Mouse (Mus musculus) cerebellum, adult 8-10 months (tissue): Measurements from ENCODE around the gene Raver1.

ENCODE experiments used
- DNase-seq: peaks from one replicate; pipeline ENCODE4 v3.0.0; 2022

Raver1 gene

GRCm38 (mm10) chr9:21091707-21092320, at the start of gene Raver1, which contains the start of gene Gm38431:
Gene Raver1 (minus strand): TSS chr9:21092008.
Gene Gm38431 (minus strand): TSS chr9:21091997.
- peak; percentile 97 for DNase-seq

DNA sequence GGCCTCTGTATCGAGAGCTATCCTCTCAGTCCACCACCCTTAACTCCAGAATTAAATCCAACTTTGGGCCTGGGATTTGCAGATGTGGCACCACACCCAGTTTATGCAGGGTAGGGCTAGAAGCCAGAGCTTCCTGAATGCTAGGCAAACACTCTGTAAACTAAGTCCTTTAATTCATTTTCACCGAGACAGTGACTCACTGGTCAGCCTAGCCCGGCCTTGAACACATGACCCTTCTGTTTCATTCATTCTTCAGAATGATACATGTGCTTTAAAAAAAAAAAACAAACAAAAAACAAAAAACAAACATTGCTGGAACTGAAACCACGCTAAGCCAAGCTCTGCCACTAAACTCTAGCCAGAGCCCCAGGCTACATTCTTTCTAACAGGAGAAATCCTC, 46.6 kb upstream of the Raver1 start:
- no peak for DNase-seq

- DNase-seq, result peak; percentile 54
These were observed 45.4 kb upstream of the Raver1 start for GRCm38 (mm10) chr9:21137229-21137628.

DNA sequence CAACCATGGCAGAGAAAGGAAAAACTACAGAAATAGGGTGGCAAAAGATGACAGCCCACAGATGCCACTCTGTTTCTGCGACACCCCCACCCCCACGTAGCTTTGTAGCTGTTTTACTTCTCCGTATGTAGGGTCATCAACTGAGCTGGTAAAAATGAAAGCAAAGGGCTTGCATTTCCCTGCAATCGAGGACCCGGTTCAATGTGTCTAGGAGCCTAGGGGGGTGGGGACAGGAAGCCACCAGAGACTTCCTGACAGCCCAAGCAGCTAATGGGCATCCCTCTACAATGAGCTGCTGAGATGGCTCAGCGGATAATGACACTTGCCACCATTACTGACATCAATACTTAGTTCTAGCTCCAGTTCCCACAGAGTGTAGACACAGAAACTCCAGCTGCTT, 44.6 kb upstream of the Raver1 start:
- DNase-seq, result no peak

GRCm38 (mm10) chr9:21135941-21136381, 44.2 kb upstream of the Raver1 start:
- DNase-seq, result no peak

DNA sequence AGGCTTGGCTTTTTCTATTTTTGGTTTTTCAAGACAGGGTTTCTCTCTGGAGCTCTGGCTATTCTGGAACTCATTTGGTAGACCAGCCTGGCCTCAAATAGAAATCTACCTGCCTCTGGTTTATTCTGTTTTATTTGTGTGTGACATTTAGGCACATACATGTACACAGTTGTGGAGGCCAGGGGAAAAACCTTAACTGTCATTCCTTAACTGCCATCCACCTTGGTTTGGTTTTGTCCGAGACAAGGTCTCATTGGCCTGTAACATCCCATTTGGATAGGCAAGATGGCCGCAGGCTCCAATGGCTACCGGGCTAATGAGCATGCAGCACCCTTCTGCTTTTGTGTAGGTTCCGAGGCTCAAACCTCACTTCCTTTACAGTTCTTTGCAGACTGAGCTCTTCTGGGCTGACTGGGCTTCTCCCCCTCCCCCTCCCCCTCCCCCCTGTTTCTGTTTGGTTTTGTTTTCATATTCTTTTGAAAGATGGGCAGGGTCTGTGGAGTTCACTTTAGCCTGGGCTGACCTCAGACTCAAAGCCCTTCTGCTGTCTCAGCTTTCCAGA, 43.6 kb upstream of the Raver1 start:
- DNase-seq, result no peak

GRCm38 (mm10) chr9:21134595-21135328, 43.0 kb upstream of the Raver1 start:
- DNase-seq, result no peak

DNA sequence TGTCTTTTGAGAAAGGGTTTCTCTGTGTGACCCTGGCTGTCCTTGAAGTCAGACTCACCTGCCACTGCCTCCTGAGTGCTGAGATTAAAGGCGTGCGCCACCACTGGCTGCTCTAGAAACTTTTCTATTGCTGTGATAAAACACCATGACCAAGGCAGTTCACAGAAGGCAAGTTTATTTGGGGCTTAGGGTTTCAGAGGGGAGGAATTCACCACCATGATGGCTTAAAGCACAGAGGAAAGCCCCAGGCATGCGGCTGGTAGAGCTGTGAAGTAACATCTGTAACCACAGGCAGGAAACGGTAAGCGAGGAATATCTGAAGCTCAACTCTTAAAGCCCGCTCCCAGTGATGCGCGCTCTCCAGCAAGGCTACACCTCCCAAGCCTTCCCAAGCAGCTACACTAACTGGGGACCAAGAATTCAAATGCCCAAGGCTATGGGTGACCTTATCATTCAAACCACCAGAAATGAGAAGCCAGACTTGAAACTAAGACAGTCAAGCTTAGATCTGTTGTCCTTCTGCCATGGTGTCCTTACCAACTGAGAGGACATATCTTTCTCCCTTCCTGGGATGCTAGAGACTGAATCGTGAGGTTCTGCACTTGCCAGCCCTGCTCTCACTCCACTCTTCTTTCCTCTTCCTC, 41.4 kb upstream of the Raver1 start:
- DNase-seq, result no peak

- no peak for DNase-seq
These were observed 40.4 kb upstream of the Raver1 start for GRCm38 (mm10) chr9:21132102-21132775.

- peak; percentile 91 for DNase-seq
These were observed 39.5 kb upstream of the Raver1 start, which contains the start of gene Tyk2 for GRCm38 (mm10) chr9:21131059-21131956. Gene Tyk2 (minus strand): TSS chr9:21131243.

- no peak for DNase-seq
These were observed 34.4 kb upstream of the Raver1 start for GRCm38 (mm10) chr9:21126259-21126627.

- no peak for DNase-seq
These were observed 33.9 kb upstream of the Raver1 start for GRCm38 (mm10) chr9:21125502-21126258.

DNA sequence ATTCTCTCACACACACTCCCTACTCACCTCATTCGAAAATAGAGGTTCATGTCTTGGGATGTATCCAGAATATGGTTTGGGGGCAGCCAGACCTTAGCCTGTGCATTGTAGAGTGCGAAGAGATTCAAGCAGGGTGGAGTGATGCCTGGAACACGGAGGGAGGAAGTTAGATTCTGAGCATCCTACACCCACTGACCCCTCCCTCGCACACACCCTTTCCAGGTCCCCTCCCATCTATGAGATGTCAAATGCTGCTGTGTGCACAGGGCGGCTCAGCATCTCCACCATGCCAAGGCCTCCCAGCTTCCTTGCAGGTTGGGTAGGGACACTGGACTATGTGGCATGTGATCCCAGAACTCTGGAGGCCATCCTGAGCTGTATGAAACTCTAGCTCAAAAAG, 33.0 kb upstream of the Raver1 start:
- DNase-seq, result no peak

- DNase-seq, result no peak
These were observed 29.7 kb upstream of the Raver1 start for GRCm38 (mm10) chr9:21121483-21121882.

GRCm38 (mm10) chr9:21117073-21117472, 25.3 kb upstream of the Raver1 start:
- no peak for DNase-seq

- DNase-seq, result no peak
These were observed 23.3 kb upstream of the Raver1 start for GRCm38 (mm10) chr9:21115105-21115504.

GRCm38 (mm10) chr9:21114190-21114589, 22.4 kb upstream of the Raver1 start:
- no peak for DNase-seq

DNA sequence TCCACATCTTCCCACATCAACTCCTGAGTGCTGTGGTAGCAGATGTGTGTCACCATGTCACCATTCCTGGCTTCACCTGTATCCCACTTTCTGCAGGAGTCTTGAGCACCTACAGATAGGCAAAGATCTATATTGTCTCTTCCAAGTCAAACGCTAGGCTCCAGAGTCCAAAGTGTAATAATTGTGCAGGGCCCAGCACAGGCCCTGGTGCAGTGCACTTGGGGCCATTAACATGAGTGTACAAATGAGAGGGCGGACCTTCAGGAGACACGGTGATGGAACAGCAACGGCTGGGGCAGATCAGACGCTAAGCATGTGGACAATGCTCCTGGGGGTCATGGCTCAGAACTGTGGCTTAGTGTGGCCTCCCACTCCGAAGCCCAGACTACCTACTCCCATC, 21.9 kb upstream of the Raver1 start:
- no peak for DNase-seq

GRCm38 (mm10) chr9:21107607-21108237, 15.9 kb upstream of the Raver1 start:
- DNase-seq, result no peak

- no peak for DNase-seq
These were observed 14.2 kb upstream of the Raver1 start for GRCm38 (mm10) chr9:21105760-21106564.
